Mouse (Mus musculus): ENCODE measurements around the gene Fam71f2. TPM values are rescaled to one million over a fixed set of nuclear protein-coding genes. Genes with fewer than 3 reads are reported as not detected.

Fam71f2 gene
- polyA plus RNA-seq, 1 experiment from 2014 or later, result 0.54 TPM

DNA sequence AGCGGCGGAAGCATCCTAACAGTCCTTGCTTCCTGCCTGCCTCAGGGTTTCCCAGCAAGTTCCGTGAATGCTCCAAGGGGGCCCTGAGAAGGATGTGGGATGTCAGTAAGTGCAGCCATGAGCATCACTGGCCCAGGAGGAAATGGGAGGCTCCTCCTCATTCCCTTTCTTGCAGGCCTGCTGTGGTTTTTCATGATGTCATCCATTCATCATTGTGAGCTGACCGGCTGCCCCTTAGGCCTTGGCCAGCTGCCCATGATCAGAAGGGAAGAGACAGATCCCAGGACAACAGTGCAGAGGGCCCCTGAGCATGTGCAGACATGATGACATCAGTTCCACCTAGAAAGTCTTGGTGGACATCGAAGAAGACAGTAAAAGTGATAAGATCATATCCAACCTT is 39.5 kb downstream of the Fam71f2 start, which contains the start of gene Fam71f1:
Gene Fam71f1 (plus strand): TSS at position 262 of the 400 bp plus-strand sequence.
- Histone ChIP-seq H3K9ac (no peak within 1 kb of the TSS), H3K27ac (no peak within 1 kb of the TSS), H3K27me3 (ENCODE audit: control insufficient read depth, insufficient read depth, low read length) (no peaks in the 10 kb centered on the region), H3K9me3 (ENCODE audit: control insufficient read depth, low read length) (no peaks in the 10 kb centered on the region), H3K4me2 (replicated peaks) (no peak within 1 kb of the TSS), H3K4me1 (replicated peaks; ENCODE audit: control insufficient read depth, insufficient read depth, low read length) (no peaks in the 10 kb centered on the region), H3K4me3 (replicated peaks; ENCODE audit: low read length) (no peak within 1 kb of the TSS), H3K36me3 (replicated peaks; ENCODE audit: control insufficient read depth, insufficient read depth) (no peaks in the 10 kb centered on the region)
- 68% methylated on average over 5 of the region's 5 CpGs for WGBS
- ATAC-seq (ENCODE audit: low FRiP score) (no peak), DNase-seq (ENCODE audit: low spot score) (no peak)

DNA sequence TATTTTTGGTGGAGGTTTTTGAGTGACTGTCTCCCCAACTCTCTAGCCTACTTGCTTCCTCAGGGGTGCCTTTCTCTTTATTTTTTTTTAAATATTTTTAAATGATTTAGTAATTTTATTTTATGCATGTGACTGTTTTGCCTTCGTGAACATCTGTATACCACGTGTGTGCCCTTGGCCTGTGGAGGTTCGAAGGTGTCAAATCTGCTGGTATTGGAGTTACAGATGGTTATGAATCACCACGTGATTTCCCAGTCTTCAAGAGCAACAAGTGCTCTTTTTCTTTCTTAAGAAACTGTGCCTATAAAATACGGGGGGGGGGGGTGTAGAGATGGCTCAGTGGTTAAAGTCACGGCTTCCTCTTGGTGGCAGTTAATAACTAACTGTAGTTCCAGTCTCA is 42.2 kb downstream of the Fam71f2 start:
- ATAC-seq (ENCODE audit: low FRiP score), result no peak
- no peak overlapping the region for H3K9ac ChIP-seq
- no peak overlapping the region for H3K4me3 ChIP-seq (replicated peaks; ENCODE audit: low read length)
- H3K27ac ChIP-seq, result no peak overlapping the region
- H3K4me2 ChIP-seq (replicated peaks), result no peak overlapping the region
- WGBS, result 84% methylated on average over 6 of the region's 6 CpGs
- DNase-seq (ENCODE audit: low spot score), result no peak
- no peaks in the 10 kb centered on the region for H3K9me3 ChIP-seq (ENCODE audit: control insufficient read depth, low read length)
- no peaks in the 10 kb centered on the region for H3K4me1 ChIP-seq (replicated peaks; ENCODE audit: control insufficient read depth, insufficient read depth, low read length)
- no peaks in the 10 kb centered on the region for H3K27me3 ChIP-seq (ENCODE audit: control insufficient read depth, insufficient read depth, low read length)
- no peaks in the 10 kb centered on the region for H3K36me3 ChIP-seq (replicated peaks; ENCODE audit: control insufficient read depth, insufficient read depth)

DNA sequence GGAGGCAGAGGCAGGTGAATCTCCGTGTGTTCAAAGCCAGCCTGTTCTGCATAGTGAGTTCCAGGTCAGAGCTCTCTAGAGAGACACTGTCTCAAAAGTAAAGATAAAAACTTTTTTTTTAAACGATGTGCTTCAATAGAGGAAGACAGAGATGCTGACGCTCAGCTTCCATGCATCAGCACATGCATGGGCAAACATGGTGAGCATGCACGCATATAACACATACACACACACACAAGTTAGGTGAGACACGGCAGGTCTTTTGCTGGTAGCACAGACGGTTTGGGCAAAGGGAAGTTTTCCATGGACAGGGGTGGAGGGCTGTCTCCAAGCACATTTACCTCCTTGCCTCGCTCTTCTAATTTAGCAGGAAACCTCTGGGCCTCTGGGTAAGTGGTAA is 42.8 kb downstream of the Fam71f2 start:
- WGBS, result 92% methylated on average over 7 of the region's 7 CpGs

DNA sequence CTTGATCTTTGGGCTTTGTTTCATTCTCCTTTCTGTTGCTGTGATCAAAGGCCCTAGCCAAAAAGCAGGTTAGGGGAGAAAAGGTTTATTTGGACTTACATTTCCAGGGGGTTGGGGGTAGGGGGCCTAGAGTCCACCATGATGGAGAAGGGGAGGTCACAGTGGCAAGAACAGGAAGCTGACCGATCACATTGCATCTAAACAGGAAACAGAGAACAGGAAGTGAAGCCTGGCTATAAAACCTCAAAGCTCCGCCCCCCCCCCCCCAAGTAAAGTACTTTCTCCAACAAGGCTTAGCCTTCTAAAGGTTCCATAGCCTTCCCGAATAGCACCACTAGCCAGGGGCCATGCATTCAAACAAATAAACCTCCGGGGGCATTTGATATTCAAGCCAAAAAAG is 43.3 kb downstream of the Fam71f2 start:
- H3K4me3 ChIP-seq (replicated peaks; ENCODE audit: low read length), result no peak overlapping the region
- no peak overlapping the region for H3K27ac ChIP-seq
- DNase-seq (ENCODE audit: low spot score) (no peak), ATAC-seq (ENCODE audit: low FRiP score) (no peak)
- WGBS, result 90% methylated on average over 4 of the region's 4 CpGs
- no peaks in the 10 kb centered on the region for H3K27me3 ChIP-seq (ENCODE audit: control insufficient read depth, insufficient read depth, low read length)
- H3K4me2 ChIP-seq (replicated peaks), result no peak overlapping the region
- no peaks in the 10 kb centered on the region for H3K4me1 ChIP-seq (replicated peaks; ENCODE audit: control insufficient read depth, insufficient read depth, low read length)
- no peaks in the 10 kb centered on the region for H3K36me3 ChIP-seq (replicated peaks; ENCODE audit: control insufficient read depth, insufficient read depth)
- no peak overlapping the region for H3K9ac ChIP-seq
- H3K9me3 ChIP-seq (ENCODE audit: control insufficient read depth, low read length), result no peaks in the 10 kb centered on the region

More for the DNA sequence above, 42.8 kb downstream of the Fam71f2 start:
- DNase-seq (ENCODE audit: low spot score), result no peak
- H3K4me2 ChIP-seq (replicated peaks), result no peak overlapping the region
- no peaks in the 10 kb centered on the region for H3K27me3 ChIP-seq (ENCODE audit: control insufficient read depth, insufficient read depth, low read length)
- no peak overlapping the region for H3K27ac ChIP-seq
- H3K36me3 ChIP-seq (replicated peaks; ENCODE audit: control insufficient read depth, insufficient read depth), result no peaks in the 10 kb centered on the region
- no peak overlapping the region for H3K4me3 ChIP-seq (replicated peaks; ENCODE audit: low read length)
- no peaks in the 10 kb centered on the region for H3K4me1 ChIP-seq (replicated peaks; ENCODE audit: control insufficient read depth, insufficient read depth, low read length)
- no peak for ATAC-seq (ENCODE audit: low FRiP score)
- no peaks in the 10 kb centered on the region for H3K9me3 ChIP-seq (ENCODE audit: control insufficient read depth, low read length)
- no peak overlapping the region for H3K9ac ChIP-seq

- H3K9ac ChIP-seq, result no peak overlapping the region
- WGBS, result 89% methylated on average over 9 of the region's 9 CpGs
- H3K9me3 ChIP-seq (ENCODE audit: control insufficient read depth, low read length), result no peaks in the 10 kb centered on the region
- DNase-seq (ENCODE audit: low spot score) (no peak), ATAC-seq (ENCODE audit: low FRiP score) (no peak)
- H3K27ac ChIP-seq, result no peak overlapping the region
- H3K4me1 ChIP-seq (replicated peaks; ENCODE audit: control insufficient read depth, insufficient read depth, low read length), result no peaks in the 10 kb centered on the region
- no peak overlapping the region for H3K4me2 ChIP-seq (replicated peaks)
- no peak overlapping the region for H3K4me3 ChIP-seq (replicated peaks; ENCODE audit: low read length)
- no peaks in the 10 kb centered on the region for H3K36me3 ChIP-seq (replicated peaks; ENCODE audit: control insufficient read depth, insufficient read depth)
- no peaks in the 10 kb centered on the region for H3K27me3 ChIP-seq (ENCODE audit: control insufficient read depth, insufficient read depth, low read length)
These were observed 47.6 kb downstream of the Fam71f2 start for GRCm38 (mm10) chr6:29326961-29327360.

- DNase-seq (ENCODE audit: low spot score) (no peak), ATAC-seq (ENCODE audit: low FRiP score) (no peak)
- Histone ChIP-seq H3K27me3 (ENCODE audit: control insufficient read depth, insufficient read depth, low read length) (no peaks in the 10 kb centered on the region), H3K4me2 (replicated peaks) (no peak overlapping the region), H3K9me3 (ENCODE audit: control insufficient read depth, low read length) (no peaks in the 10 kb centered on the region), H3K4me1 (replicated peaks; ENCODE audit: control insufficient read depth, insufficient read depth, low read length) (no peaks in the 10 kb centered on the region), H3K4me3 (replicated peaks; ENCODE audit: low read length) (no peak overlapping the region), H3K36me3 (replicated peaks; ENCODE audit: control insufficient read depth, insufficient read depth) (no peaks in the 10 kb centered on the region), H3K27ac (no peak overlapping the region), H3K9ac (no peak overlapping the region)
- WGBS, result 78% methylated on average over 4 of the region's 4 CpGs
These were observed 50.1 kb downstream of the Fam71f2 start for GRCm38 (mm10) chr6:29329514-29329913.

Other genes with a start within 250 kb of the Fam71f2 start
- not detected in 2 replicates for gene Lep, start 219.4 kb upstream of the Fam71f2 start, polyA plus RNA-seq (2014; fragmentation: Nextera tagmentation; extraction: Ambion mirVana)
- gene Rbm28, start 114.6 kb upstream of the Fam71f2 start, polyA plus RNA-seq (2014; fragmentation: Nextera tagmentation; extraction: Ambion mirVana), result 42.7 and 43.0 TPM in 2 replicates
- gene Prrt4, start 100.0 kb upstream of the Fam71f2 start, polyA plus RNA-seq (2014; fragmentation: Nextera tagmentation; extraction: Ambion mirVana), result 10.0 and 11.0 TPM in 2 replicates
- 60.8 and 65.0 TPM in 2 replicates for gene Impdh1, start 63.2 kb upstream of the Fam71f2 start, polyA plus RNA-seq (2014; fragmentation: Nextera tagmentation; extraction: Ambion mirVana)
- 29.1 and 34.2 TPM in 2 replicates for gene Hilpda, start 7.1 kb upstream of the Fam71f2 start, polyA plus RNA-seq (2014; fragmentation: Nextera tagmentation; extraction: Ambion mirVana)
- not detected in 2 replicates for gene Fam71f1, start 39.5 kb downstream of the Fam71f2 start, polyA plus RNA-seq (2014; fragmentation: Nextera tagmentation; extraction: Ambion mirVana)
- gene Calu, start 68.5 kb downstream of the Fam71f2 start, polyA plus RNA-seq (2014; fragmentation: Nextera tagmentation; extraction: Ambion mirVana), result 187 and 199 TPM in 2 replicates
- gene Opn1sw, start 108.9 kb downstream of the Fam71f2 start, polyA plus RNA-seq (2014; fragmentation: Nextera tagmentation; extraction: Ambion mirVana), result 0.46 and 0.48 TPM in 2 replicates
- gene Ccdc136, start 116.7 kb downstream of the Fam71f2 start, polyA plus RNA-seq (2014; fragmentation: Nextera tagmentation; extraction: Ambion mirVana), result 53.2 and 55.7 TPM in 2 replicates
- gene Flnc, start 153.7 kb downstream of the Fam71f2 start, polyA plus RNA-seq (2014; fragmentation: Nextera tagmentation; extraction: Ambion mirVana), result 4.8 and 6.8 TPM in 2 replicates
- 319 and 346 TPM in 2 replicates for gene Atp6v1f, start 188.1 kb downstream of the Fam71f2 start, polyA plus RNA-seq (2014; fragmentation: Nextera tagmentation; extraction: Ambion mirVana)
- gene Atp6v1fnb, start 191.8 kb downstream of the Fam71f2 start, polyA plus RNA-seq (2014; fragmentation: Nextera tagmentation; extraction: Ambion mirVana), result 0.70 TPM in 1 of 2 replicates, not detected in the other
- gene Kcp, start 228.4 kb downstream of the Fam71f2 start, polyA plus RNA-seq (2014; fragmentation: Nextera tagmentation; extraction: Ambion mirVana), result 16.3 and 19.9 TPM in 2 replicates
- 1.5 and 1.7 TPM in 2 replicates for gene Irf5, start 247.0 kb downstream of the Fam71f2 start, polyA plus RNA-seq (2014; fragmentation: Nextera tagmentation; extraction: Ambion mirVana)

All from hindbrain, embryonic 14.5 days (tissue).